Comparison of ENCODE assay signal across 13 mouse cellular contexts in genomic region chr1:131600314-131600713, GRCm38 (mm10). TPM values are rescaled to one million over a fixed set of nuclear protein-coding genes. Genes with fewer than 3 reads are reported as not detected.
DNase-seq lines count a peak whose midpoint lies in the region; ATAC-seq and TF ChIP-seq lines count a peak whose summit lies in the region.
"Had no signal": no experiment of that assay in that cellular context is flagged by ENCODE, and none has a peak within 500 bp of the region (broad histone marks: within the 10 kb centered on the region; RNA-seq: fewer than 3 reads in every experiment).

No protein-coding gene starts in this region.

- TF ChIP-seq CTCF in E14TG2a.4 (conservative IDR thresholded peaks at IDR 0.05; ENCODE audit: low read length): peak; percentile 41

- H3K9me3 ChIP-seq in E14TG2a.4 (ENCODE audit: low read length): no peaks in the 10 kb centered on the region
- H3K9me3 ChIP-seq: limb, embryonic 13.5 days; midbrain, embryonic 13.5 days had no signal

- peaks cover 32% of the 10 kb centered on the region for H3K27me3 ChIP-seq in E14TG2a.4 (ENCODE audit: insufficient read depth, low read length)
- H3K27me3 ChIP-seq: midbrain, embryonic 13.5 days had no signal

- DNase-seq in CD4-positive, CD25-positive, alpha-beta regulatory T cell, adult 2 months (ENCODE audit: low read depth, low spot score): peak; percentile 29
- peak; percentile 9 to 14 for DNase-seq in kidney, postnatal 4 days
- no peak for DNase-seq in kidney, adult 11 months
- peak; percentile 26 for DNase-seq in induced T-regulatory cell, adult 2 months (ENCODE audit: low read depth)
- no peak for DNase-seq in gastrocnemius, postnatal 4 days (ENCODE audit: low spot score in 2 of 2)
- DNase-seq in cerebellum, adult 11 months: no peak

- peaks cover 21% of the 10 kb centered on the region for H3K4me1 ChIP-seq in E14TG2a.4 (replicated peaks; ENCODE audit: low read depth, low read length)
- H3K4me1 ChIP-seq: limb, embryonic 13.5 days; midbrain, embryonic 13.5 days had no signal

- no peak for ATAC-seq in CD4-positive, CD25-positive, alpha-beta regulatory T cell, adult 4 months
- ATAC-seq: activated CD4-positive, CD25-positive, alpha-beta regulatory T cell, adult 4 months; midbrain, embryonic 13.5 days had no signal

- H3K36me3 ChIP-seq in E14TG2a.4 (ENCODE audit: insufficient read depth, low read length): no peaks in the 10 kb centered on the region
- H3K36me3 ChIP-seq: limb, embryonic 13.5 days; midbrain, embryonic 13.5 days had no signal

- H3K4me3 ChIP-seq in E14TG2a.4 (replicated peaks; ENCODE audit: low read length): no peak overlapping the region
- H3K4me3 ChIP-seq: limb, embryonic 13.5 days; midbrain, embryonic 13.5 days had no signal

RNA-seq across cellular contexts. Expression of gene Avpr1b, which starts 1.3 kb away (rescaled TPM):
- polyA plus RNA-seq in CD4-positive, CD25-positive, alpha-beta regulatory T cell, adult 4 months (2017; shearing (Covaris generic)): not detected
- not detected for total RNA-seq in gastrocnemius, postnatal 4 days (2021)
- polyA plus RNA-seq: heart, embryonic 16.5 days; limb, embryonic 13.5 days; midbrain, embryonic 13.5 days; neural tube, embryonic 14.5 days had no signal

RNA-seq across cellular contexts. Expression of gene Ctse, which starts 37.8 kb away (rescaled TPM):
- 10 to 100 TPM; 23.1 to 30.3 TPM for polyA plus RNA-seq in CD4-positive, CD25-positive, alpha-beta regulatory T cell, adult 4 months (2017; shearing (Covaris generic))
- total RNA-seq in gastrocnemius, postnatal 4 days (2021): 1 to 10 TPM; 1.4 to 2.1 TPM
- polyA plus RNA-seq: midbrain, embryonic 13.5 days; neural tube, embryonic 14.5 days had no signal

Comparison
In these comparisons a context has a peak if more than half of its experiments do, and no peak if none do; other contexts are left out.
1. DNase-seq: peak in CD4-positive, CD25-positive, alpha-beta regulatory T cell, adult 2 months (single experiment), kidney, postnatal 4 days (2 of 2) and induced T-regulatory cell, adult 2 months (single experiment); none in kidney, adult 11 months (single experiment), gastrocnemius, postnatal 4 days (0 of 2) and cerebellum, adult 11 months (single experiment).